Mouse (Mus musculus) liver, embryonic 15.5 days (tissue): ENCODE results near the gene Hrasls. TPM values are rescaled to one million over a fixed set of nuclear protein-coding genes. Genes with fewer than 3 reads are reported as not detected.

ENCODE experiments used
- ATAC-seq: fragments of 200-750 bp; cut with Nextera tagmentation; 2 replicates; pipeline ENCODE4 v1.8.0; 2017; ENCODE audit warnings: moderate number of reproducible peaks, mild to moderate bottlenecking, moderate library complexity; ENCODE audit not compliant: insufficient read depth
- H3K27ac ChIP-seq: fragments of 300-500 bp; sonication (generic); replicated peaks from 2 replicates; pipeline ENCODE4 v1.5.1; 2015; ENCODE audit warnings: mild to moderate bottlenecking, inconsistent platforms
- H3K27me3 ChIP-seq: fragments of 300-500 bp; sonication (generic); 2 replicates; pipeline ENCODE4 v1.6.1; 2015; ENCODE audit warnings: mild to moderate bottlenecking, inconsistent platforms
- H3K36me3 ChIP-seq: fragments of 300-500 bp; sonication (generic); replicated peaks from 2 replicates; pipeline ENCODE4 v1.6.1; 2015; ENCODE audit warnings: moderate library complexity, mild to moderate bottlenecking, inconsistent platforms
- H3K4me1 ChIP-seq: fragments of 300-500 bp; sonication (generic); replicated peaks from 2 replicates; pipeline ENCODE4 v1.6.1; 2015; ENCODE audit warnings: inconsistent platforms
- H3K4me2 ChIP-seq: fragments of 300-500 bp; sonication (generic); 2 replicates; pipeline ENCODE4 v1.6.1; 2015; ENCODE audit warnings: moderate library complexity, mild to moderate bottlenecking, inconsistent platforms
- H3K4me3 ChIP-seq: fragments of 300-500 bp; sonication (generic); replicated peaks from 2 replicates; pipeline ENCODE4 v1.5.1; 2015; ENCODE audit warnings: mild to moderate bottlenecking, inconsistent platforms
- H3K9ac ChIP-seq: fragments of 300-500 bp; sonication (generic); 2 replicates; pipeline ENCODE4 v1.6.1; 2015; ENCODE audit warnings: moderate library complexity, mild to moderate bottlenecking, inconsistent platforms
- H3K9me3 ChIP-seq: fragments of 300-500 bp; sonication (generic); replicated peaks from 2 replicates; pipeline ENCODE4 v1.6.1; 2016; ENCODE audit warnings: inconsistent platforms
- WGBS: fragments of 180-500 bp; shearing (Covaris S2); methylation state at CpG from one replicate; pipeline ENCODE4 v1.1.7; 2015; ENCODE audit warnings: mixed read lengths; ENCODE audit not compliant: insufficient replicate concordance; 5-methylcytosine and 5-hydroxymethylcytosine counted together
- polyA plus RNA-seq: library from polyadenylated mRNA; unstranded; fragments of >200 nt; fragmentation: Nextera tagmentation; extraction: Ambion mirVana; gene quantifications from 2 replicates; pipeline ENCODE4 v1.2.1, GENCODE M21; 2015

The Hrasls gene
- polyA plus RNA-seq, 1 experiment from 2014 or later, result 0.20 TPM

- Histone ChIP-seq H3K4me2 (no peak overlapping the region), H3K4me3 (no peak overlapping the region), H3K9ac (no peak overlapping the region), H3K4me1 (no peaks in the 10 kb centered on the region; the same call in 1 of the 2 replicates), H3K36me3 (no peaks in the 10 kb centered on the region), H3K9me3 (no peaks in the 10 kb centered on the region), H3K27ac (no peak overlapping the region), H3K27me3 (peaks cover 15% of the 10 kb centered on the region)
- ATAC-seq, result no peak
- 24% methylated on average over 2 of the region's 2 CpGs for WGBS
Observed at GRCm38 (mm10) chr16:29205581-29205980, 3.9 kb upstream of the Hrasls start.

GRCm38 (mm10) chr16:29208841-29209240, 654 bp upstream of the Hrasls start:
- Histone ChIP-seq H3K27me3 (peaks cover 20% of the 10 kb centered on the region), H3K4me3 (no peak overlapping the region), H3K36me3 (no peaks in the 10 kb centered on the region), H3K27ac (no peak overlapping the region), H3K4me2 (no peak overlapping the region), H3K9ac (no peak overlapping the region), H3K4me1 (no peaks in the 10 kb centered on the region; the same call in 1 of the 2 replicates), H3K9me3 (no peaks in the 10 kb centered on the region)
- 58% methylated on average over 7 of the region's 7 CpGs for WGBS
- no peak for ATAC-seq

GRCm38 (mm10) chr16:29216395-29217295, 7.2 kb downstream of the Hrasls start:
- no peak overlapping the region for H3K27ac ChIP-seq
- WGBS, result 66% methylated on average over 5 of the region's 5 CpGs
- ATAC-seq, result no peak
- H3K9ac ChIP-seq, result no peak overlapping the region
- H3K4me2 ChIP-seq, result no peak overlapping the region
- H3K36me3 ChIP-seq, result no peaks in the 10 kb centered on the region
- no peaks in the 10 kb centered on the region for H3K9me3 ChIP-seq
- H3K27me3 ChIP-seq, result no peaks in the 10 kb centered on the region
- H3K4me3 ChIP-seq, result no peak overlapping the region
- no peaks in the 10 kb centered on the region for H3K4me1 ChIP-seq

- Histone ChIP-seq H3K4me3 (no peak overlapping the region), H3K9me3 (no peaks in the 10 kb centered on the region), H3K36me3 (no peaks in the 10 kb centered on the region), H3K4me1 (no peaks in the 10 kb centered on the region), H3K4me2 (no peak overlapping the region), H3K9ac (no peak overlapping the region), H3K27me3 (no peaks in the 10 kb centered on the region), H3K27ac (no peak overlapping the region)
- 57% methylated on average over 5 of the region's 5 CpGs for WGBS
- ATAC-seq, result no peak
Observed at GRCm38 (mm10) chr16:29235951-29236350, 26.5 kb downstream of the Hrasls start.

GRCm38 (mm10) chr16:29254325-29254724, 44.8 kb downstream of the Hrasls start:
- no peaks in the 10 kb centered on the region for H3K9me3 ChIP-seq
- WGBS, result 59% methylated on average over 4 of the region's 4 CpGs
- no peaks in the 10 kb centered on the region for H3K27me3 ChIP-seq
- no peaks in the 10 kb centered on the region for H3K4me1 ChIP-seq
- no peaks in the 10 kb centered on the region for H3K36me3 ChIP-seq
- no peak overlapping the region for H3K4me2 ChIP-seq
- no peak overlapping the region for H3K9ac ChIP-seq
- ATAC-seq, result no peak
- H3K27ac ChIP-seq, result no peak overlapping the region
- no peak overlapping the region for H3K4me3 ChIP-seq

Other genes starting within 250 kb of the Hrasls start
- gene Atp13a5, start 169.0 kb downstream of the Hrasls start, polyA plus RNA-seq, result 0.02 TPM in 1 of 2 replicates, not detected in the other